8 mouse cellular contexts compared by ENCODE assay signal in genomic region chr3:51788591-51789339, GRCm38 (mm10).
A peak's percentile ranks its signal among the peaks of the same experiment; 100 is the strongest.
DNase-seq lines count a peak whose midpoint lies in the region; ATAC-seq lines count a peak whose summit lies in the region.

No protein-coding gene starts in this region.

- ATAC-seq in megakaryocyte, adult 5-6 weeks (ENCODE audit: poor library complexity, severe bottlenecking): peak; percentile 58

- DNase-seq in adipocyte (ENCODE audit: low spot score): peak; percentile 54
- peak; percentile 98 for DNase-seq in embryo, embryonic 10 days (ENCODE audit: low spot score)
- DNase-seq in gastrocnemius, postnatal 14 days: peak; percentile 42
- peak; percentile 56 for DNase-seq in hindlimb bud, embryonic 11.5 days (ENCODE audit: extremely low spot score, low read depth, low spot score)
- peak; percentile 55 for DNase-seq in left cerebral cortex, postnatal 14 days (ENCODE audit: low spot score in 2 of 2)
- peak; percentile 21 for DNase-seq in retina, postnatal 7 days (ENCODE audit: low read depth, low spot score)
- peak; percentile 69 for DNase-seq in yolk sac, embryonic 10.5 days (ENCODE audit: low spot score)

- intact Hi-C loops in gastrocnemius, postnatal 14 days (cut with DNase I; ENCODE audit: low total_unique reads): no loop called here
- intact Hi-C loops in left cerebral cortex, postnatal 14 days (cut with DNase I): no loop called here

Comparison
In these comparisons a context has a peak if more than half of its experiments do, and no peak if none do; other contexts are left out.
1. Peak in every context shown above with its lines: DNase-seq and ATAC-seq.
2. DNase-seq: peak in every context shown above with its lines; median percentile 98 in embryo, embryonic 10 days; 69 in yolk sac, embryonic 10.5 days; 56 in hindlimb bud, embryonic 11.5 days; 55 in left cerebral cortex, postnatal 14 days; 54 in adipocyte; 42 in gastrocnemius, postnatal 14 days; 21 in retina, postnatal 7 days.